Mouse (Mus musculus) E14TG2a.4 (cell line): ENCODE data around the gene Pcsk5.

Experiments used
- CTCF ChIP-seq: conservative IDR thresholded peaks from 2 replicates; pipeline ENCODE4 v1.5.1; 2014; ENCODE audit warnings: low read length
- NANOG ChIP-seq: IDR thresholded peaks from 2 replicates; pipeline ENCODE4 v1.6.1; 2014; ENCODE audit warnings: borderline replicate concordance, low read length, mixed read lengths

DNA sequence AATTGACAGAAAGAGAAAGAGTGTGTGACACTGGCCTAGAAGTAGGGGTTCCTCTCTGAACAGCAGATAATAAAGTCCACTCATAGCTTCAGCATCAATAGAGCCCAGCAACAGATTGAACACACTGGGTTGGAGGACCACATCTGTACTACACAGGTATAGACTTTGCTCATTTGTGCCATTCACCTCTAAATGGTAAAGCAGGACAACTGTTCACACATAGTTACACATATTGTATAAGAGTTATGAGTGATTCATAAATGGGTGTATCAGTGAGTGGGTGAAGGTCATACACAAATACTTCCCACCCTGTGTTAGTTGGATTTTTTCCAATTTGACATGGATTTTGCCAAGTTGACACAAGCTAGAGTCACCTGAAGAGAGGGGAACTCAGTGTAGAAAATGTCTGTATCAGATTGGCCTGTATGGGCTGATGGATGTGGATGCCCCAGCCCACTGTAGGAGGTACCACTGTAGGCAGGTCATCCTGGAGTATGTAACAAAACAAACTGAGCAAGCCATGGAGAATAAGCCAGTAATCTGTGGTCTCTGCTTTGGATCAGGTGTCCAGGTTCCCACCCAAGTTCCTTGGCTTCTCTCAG lies 104.7 kb downstream of the Pcsk5 start:
- TF ChIP-seq CTCF (no peak), NANOG (no peak)
